Mouse (Mus musculus) CH12F3 (cell line): ENCODE results near the gene Etv6.

Experiments
- in situ Hi-C: fragments of 300-500 bp; cut with MboI; formaldehyde crosslinking; loops from 2 replicates; pipeline ENCODE4 v1.14.3; 2020; ENCODE audit warnings: low sequenced_read_pairs

Gene Etv6

DNA sequence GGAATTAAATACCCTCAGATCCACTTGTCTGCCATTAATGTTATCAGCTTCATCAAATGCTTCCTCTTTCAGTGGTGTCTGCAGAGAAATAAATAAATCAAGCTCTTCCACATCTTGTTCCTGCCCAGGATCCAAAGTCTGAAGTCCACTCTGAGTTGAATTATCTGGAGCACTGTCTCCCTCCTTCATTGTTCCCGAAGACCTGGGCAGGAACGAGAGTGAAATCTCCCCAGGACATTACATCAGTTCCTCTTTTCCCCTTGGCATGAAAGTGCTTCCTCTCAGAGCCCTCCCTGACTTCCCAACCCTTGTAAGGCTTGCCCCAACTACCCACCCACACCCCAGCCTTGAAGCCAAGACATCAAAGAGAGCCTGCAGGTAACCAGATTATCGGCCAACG, 208.0 kb downstream of the Etv6 start:
- in situ Hi-C loops: no loop called here

DNA sequence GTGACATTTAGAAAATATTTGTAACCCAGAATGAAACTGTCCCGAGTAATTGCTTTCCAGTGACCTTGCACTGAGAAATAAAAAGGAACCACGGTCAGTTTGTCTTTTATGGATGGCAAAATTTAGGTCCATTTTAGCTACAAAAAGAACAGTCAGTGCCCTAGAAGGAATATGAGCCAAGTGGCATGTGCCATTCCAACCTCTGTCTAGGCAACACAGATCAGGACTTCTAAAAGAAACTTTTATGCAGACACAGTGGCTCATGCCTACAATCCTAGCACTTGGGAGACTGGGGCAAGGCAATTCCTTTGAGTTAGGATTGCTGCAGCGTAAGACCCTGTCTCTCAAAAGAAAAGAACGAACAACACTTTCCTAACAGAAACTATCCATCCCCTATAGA, 208.6 kb downstream of the Etv6 start:
- in situ Hi-C loops: no loop called here

DNA sequence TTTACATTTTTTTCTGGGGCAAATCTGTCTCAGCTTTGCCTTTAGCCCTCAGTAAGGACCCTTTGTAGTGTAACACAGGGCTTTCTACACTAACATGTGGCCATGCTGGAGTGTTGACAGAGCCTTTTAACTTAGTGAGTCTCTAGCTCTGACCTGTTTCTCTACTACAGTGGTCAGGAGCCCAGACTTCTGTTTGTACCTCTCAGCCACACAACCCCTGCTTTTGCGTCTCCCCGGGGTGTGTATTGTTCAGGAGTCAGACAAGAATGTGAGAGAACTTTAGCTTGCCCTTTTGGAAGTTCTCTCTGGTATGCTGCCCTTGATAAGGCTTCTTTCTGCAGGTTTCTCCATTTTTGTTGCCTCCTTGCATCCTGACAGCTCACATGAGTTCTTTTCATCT, 210.6 kb downstream of the Etv6 start:
- in situ Hi-C loops: no loop called here

DNA sequence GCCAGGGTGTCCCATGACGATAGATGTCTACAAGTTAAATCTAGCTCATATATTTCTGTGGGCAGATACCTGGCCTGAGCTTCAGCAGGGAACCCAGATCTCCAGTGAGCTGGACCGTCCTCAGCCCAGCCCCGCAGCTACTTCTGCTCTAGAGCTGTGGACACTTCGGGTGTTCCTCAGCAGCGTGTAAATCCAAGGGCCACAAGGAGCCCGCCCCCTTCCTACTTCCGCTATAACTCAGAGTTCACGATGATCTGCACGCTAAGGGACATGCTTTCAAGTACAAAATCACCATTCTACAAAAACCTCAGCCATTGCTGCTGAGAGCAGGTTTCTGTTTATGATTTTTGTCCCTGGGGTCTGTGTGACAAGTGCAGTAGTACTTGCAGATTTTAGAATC, 211.8 kb downstream of the Etv6 start:
- in situ Hi-C loops: no loop called here

DNA sequence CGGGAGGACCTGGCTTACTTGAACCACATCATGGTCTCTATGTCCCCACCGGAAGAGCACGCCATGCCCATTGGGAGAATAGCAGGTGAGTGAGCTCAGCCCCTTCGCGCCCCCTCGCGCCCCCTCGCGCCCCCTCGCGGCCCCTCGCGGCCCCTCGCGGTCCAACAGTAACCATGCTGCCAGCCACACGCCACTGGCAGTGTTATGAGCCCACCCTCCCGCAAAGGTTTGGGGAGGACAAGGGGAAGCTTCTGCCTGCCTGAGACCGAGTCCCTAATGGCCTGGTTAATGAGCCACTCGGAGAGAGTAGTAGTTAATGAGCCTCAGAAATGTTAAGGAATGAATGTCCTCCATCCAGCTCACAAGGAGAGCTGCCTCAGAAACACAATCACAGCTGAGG, 213.2 kb downstream of the Etv6 start:
- in situ Hi-C loops: no loop called here

DNA sequence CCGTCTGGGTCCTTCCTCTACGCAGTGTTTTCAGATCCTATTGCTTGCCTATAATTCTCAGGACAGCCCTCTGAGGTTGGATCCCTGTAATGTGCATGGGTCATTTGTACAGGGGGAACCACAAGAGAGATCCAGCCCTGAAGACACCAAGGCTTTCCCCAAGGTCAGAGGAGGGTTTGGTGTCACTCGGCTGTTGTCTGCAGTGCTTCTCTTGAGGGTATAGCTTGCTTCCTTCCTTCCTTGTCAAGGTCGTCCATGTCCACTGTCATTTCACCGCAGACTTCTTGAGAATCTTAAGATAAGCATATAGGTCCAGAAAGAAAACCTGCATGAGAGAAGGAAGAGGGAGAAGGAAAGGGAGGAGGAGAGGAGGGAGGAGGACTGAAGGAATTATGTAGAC, 215.3 kb downstream of the Etv6 start:
- in situ Hi-C loops: no loop called here

DNA sequence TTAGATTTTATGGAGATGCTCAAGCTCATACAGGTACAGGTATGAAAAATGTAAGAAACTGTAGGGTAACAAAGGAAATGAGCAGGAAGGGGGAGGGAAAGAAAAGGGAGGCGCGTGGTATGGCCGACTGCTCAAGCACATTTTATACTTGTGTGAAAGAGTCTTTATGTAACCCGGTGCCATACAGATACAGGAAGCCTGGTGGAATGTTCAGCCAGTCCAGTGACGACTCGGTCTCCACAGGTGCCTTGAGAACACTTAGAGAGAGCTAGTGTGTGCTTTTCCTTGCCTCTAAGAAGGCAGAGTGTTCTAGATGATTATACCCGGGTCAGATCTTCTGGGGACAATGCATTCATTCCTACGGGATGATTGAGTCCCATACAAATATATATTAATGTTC, 215.9 kb downstream of the Etv6 start:
- in situ Hi-C loops: no loop called here

DNA sequence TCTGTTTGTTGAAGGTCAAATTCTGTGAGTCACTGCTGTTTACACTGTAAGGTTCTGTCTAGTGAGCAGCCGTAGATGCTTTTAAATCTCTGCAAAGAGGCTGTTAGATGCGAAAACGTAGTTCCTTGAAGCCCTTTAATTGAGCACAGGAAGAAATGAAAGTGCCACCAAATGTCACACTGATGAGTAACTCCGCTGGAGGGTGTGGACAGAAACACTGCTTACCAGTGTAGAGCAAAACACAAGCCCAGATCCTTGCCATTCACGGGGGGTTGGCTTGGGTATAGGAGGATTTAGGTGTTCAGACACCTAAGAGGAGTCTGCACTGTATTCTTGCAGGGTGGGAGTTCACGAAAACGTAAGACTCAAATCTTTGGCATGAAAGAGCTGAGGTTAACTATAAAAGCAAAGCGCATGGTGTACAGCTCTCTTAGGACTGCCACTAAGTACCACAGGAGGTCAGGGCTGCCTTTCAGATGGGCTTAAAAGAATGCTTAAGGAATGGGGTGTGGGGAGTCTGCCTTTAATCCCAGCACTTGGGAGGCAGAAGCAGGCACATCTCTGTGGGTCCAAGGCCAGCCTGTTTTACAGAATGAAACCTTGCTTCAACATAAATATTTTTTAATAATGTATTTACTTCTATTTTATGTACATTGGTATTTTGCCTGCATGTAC, 216.7 kb downstream of the Etv6 start:
- in situ Hi-C loops: no loop called here

DNA sequence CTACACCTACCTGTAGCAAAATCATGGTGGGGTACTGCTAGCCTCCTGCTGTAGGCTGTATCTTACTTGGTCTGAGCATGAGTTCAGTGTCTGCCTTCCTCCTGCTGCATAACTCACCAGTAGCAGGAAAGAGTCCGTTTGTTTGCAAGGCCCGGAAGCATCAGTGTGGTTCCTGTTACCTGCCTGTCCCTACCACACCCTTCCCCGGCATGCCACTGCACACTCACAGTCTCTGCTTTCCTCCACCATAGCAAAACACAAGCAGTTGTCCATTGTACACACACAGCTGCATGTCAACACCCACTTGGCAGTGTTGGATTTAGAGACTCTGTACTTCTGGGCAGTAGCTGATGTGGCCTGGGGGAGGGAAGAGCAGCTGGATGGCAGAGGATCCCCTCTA, 220.9 kb downstream of the Etv6 start:
- in situ Hi-C loops: no loop called here

DNA sequence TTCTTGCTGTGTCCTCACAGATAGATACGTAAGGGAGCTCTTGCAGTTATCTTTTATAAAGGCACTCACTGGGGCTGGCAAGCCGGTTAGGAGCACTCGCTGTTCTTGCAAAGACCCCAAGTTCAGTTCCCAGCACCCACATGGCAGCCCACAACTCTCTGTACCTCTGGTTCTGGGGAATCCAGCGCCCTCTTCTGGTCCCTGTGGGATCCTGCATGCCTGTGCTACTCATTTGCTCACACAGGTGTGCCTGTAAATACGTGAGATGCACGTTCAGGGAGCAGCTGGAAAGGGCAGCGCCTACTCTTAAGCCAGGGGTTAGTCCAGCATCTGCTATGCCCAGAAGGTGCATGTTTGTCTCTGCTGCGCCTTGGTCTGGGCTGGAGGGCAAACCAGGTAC, 224.4 kb downstream of the Etv6 start:
- in situ Hi-C loops: no loop called here

DNA sequence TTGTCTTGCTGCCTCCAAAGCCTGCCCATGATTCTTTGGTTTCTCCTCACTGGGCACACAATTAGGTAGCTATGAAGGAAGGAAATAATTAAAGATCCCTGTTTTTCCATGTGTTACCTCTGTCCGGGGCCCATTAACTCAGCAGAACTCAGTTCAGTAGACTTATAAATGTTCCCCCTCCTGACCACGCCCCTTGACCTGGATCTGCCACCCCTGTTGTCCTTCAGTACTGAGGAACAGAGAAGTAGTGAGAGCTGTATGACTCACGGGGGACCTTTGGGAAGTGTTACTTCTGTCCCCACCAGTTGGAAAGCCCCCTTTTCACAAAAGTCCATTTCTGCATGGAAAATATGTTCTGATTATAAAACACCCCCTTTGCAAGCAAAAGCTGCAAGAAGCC, 226.4 kb downstream of the Etv6 start:
- in situ Hi-C loops: no loop called here

DNA sequence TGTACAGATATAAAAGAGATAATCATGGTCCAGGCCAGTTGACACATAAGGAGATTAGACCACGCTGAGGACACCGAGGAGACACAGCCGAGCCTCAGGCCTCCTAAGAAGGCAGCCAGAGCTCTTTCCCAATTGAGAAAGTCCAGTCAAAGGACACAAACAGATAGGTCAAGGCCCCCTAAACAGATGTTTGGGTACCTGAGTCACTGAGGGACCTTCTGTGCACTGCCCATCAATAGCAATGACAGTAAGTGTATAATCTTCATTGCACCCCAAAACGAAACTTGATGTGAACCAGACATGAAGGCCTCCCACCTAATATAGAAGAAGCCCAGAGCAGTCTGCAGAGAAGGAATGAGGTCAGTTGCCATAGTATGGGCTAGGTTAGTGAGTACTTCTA, 226.9 kb downstream of the Etv6 start:
- in situ Hi-C loops: no loop called here

DNA sequence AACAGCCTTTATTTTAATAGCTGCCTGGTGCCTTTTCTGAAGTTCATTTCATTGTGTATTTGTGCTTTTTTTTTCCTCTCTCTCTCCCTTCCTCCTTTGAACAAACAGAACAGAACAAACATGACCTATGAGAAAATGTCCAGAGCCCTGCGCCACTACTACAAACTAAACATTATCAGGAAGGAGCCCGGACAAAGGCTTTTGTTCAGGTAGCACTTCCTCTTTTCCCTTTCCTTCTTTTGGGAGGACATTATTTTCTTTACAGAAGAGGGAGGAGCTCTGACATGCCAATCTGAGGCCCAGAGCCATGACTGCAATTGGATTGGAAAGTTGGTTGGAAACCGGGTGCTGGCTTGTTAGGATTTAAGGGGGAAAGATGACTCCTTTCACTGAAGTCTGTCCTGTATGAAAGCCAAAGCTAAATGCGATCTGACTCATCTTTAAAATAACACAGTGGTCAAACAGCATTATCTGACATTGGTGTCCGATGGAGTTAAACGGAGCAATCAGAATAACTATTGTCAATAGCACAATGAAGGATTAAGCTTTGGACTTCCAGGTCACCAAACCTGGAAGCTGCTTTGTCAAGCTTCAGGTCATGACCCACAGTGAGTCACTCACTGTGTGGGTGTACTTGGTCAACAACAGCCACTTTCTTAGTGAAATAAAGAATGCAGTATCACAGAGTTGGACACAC, 227.6 kb downstream of the Etv6 start:
- in situ Hi-C loops: no loop called here

DNA sequence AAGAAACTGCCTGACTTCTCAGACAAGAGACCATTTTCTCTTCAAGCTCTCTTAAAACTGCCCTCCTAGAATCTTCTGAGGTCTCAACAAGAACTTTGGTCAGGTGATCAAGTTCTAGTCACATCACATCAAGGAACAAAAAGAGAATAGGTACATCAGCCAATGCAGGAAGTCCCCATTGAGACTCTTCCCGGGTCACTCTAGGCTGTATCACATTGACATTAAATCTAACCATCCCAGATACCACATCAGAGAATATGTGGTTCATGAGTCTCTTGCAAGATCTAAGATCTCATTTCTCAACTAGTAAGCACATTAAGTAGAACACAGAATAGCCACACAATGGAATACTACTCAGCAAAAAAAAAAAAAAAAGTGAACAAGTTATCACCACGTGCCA, 238.4 kb downstream of the Etv6 start:
- in situ Hi-C loops: no loop called here

DNA sequence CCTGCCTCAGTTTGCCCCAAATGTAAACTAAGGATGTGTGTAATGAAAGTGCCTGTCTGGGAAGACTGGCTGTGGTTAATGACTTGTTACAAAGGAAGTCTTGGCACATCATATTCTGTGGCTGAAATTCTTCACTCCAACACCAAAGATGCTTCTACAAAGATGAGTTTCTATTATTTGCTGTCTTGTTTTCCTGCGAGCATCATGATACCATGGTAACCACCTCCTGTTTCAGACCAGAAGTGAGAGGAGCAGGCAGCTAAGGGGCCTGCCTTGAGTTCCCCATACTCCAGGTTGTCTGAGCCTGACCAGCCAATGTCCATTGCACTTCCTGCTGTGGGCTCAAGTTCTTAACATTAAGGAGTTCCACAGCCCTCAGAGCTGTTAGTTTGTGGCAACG, 241.5 kb downstream of the Etv6 start:
- in situ Hi-C loops: no loop called here

DNA sequence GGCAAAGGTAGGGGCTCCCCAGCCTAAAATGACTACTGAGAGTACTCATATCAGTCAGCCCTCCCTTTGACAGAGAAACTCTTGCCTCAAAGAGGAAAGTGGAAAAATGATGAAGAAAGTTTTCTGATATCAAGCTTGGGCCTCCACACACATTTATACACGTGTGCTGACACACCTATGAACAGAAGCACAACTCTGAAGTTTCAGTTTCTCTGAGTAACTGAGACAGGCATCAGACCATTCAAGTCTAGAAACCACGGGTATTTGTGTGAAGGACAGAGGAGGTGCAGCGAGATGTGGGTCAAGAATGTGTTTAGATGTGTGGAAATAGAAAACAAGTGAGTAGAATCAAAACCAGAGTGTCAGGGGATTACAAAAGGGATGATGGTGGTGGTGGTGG, 246.6 kb downstream of the Etv6 start:
- in situ Hi-C loops: no loop called here

DNA sequence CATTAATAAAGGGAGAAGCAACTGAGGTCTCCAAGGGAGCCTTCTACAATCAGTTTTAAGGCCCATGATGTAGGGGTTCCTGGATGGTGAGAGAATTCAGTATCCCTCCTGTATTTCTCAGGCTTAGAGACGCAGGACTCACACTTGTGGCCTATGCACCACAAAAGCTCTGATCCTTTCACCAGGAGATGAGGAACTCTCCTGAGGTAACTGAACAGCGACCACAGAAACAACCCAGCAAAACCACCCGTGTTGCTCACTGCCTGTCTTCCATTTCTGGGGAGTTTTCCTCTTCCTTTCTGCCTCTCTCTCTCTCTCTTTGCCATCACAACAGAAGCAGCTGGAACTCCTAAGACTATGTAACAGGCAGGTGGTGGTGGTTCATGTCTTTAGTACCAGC, 256.3 kb downstream of the Etv6 start:
- in situ Hi-C loops: no loop called here

DNA sequence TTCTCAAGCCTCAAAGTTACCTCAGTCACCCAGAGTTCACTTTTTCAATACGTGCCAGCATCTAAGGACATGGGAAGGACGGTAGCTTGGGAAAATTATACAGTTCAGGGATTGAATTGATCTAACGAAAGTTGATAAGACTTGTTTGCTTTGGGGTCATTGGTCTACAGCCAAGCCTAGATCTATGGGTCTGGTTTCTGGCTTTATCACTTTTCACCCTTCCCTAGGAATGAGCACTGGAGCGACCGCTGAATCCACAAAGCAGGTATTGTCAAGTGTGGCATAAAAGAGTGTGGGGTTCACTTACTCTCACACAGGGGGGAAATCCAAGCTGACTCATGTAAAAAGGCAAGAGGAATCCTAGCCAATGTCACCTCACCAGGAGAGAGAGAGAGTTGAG, 256.9 kb downstream of the Etv6 start:
- in situ Hi-C loops: no loop called here

DNA sequence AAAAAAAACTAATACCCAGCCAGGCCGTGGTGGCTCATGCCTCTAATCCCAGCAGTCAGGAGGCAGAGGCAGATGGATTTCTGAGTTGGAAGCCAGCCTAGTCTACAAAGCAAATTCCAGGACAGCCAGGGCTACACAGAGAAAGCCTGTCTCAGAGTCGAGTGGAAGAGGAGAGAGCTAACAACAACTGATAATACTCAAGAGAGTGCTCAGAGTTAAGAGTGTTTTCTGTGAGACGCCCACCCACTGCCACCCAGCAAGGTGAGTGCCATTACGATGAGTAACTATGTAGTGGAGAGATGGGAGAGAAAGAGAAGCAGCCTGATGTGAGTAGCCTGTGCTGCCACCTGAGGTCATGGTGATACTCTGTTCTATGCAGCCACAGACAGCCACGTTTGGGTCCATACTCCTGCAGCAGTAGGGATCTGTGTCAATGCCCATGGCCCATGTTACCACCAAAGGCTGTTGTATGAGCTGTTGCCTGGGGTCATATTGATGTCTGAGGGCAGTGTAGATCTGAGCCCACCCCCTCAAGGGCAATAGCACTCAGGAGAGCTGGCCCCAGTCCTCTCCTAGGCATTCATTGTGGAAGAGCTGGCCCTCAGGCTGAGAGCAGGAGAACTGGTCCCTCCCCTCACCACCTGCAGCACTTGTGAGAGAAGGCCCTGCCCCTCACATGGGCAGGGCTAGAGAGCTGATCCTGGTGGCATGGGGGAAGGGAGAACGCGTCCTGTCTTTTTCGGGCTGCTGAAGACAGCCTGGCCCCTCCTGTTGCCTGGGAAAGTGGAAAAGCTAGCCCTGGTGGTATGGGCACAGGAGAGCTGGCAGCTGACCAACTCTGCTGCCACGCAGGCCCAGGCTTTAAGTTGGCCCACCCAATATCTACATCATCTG, 258.4 kb downstream of the Etv6 start:
- in situ Hi-C loops: no loop called here

DNA sequence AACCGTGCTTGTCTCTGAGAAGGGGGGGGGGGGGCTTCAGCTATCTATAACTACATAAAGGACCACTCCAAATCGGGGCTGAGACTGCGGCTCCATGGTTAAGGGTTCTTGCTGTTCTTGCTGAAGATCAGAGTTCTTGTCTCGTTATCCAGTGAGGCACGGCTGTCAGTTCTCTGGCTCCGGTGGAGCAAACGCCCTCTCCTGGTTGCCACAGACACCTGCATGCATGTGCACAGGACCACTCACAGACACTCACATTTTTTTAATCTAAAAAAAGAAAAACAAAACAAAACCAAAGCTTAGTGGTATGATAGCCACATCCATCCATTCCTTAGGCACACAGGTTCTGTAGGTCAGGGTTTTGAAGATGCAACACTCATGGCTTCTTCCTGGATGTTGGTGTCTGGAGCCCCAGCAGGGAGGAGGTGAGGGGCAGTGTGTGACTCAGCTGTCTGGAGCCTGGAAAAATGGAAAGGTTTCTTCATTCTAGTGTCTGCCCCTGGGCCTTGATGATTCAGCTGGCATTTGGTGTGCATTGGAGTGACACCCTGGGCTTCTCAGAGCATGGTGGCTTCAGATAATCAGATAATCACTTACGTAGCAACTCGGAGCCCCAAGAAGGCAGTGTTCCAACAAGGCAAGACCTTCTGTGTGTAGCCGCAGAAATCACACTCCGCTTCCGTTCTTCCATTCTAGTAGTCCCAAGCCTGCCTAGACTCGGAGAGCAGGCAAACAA, 262.6 kb downstream of the Etv6 start:
- in situ Hi-C loops: no loop called here

DNA sequence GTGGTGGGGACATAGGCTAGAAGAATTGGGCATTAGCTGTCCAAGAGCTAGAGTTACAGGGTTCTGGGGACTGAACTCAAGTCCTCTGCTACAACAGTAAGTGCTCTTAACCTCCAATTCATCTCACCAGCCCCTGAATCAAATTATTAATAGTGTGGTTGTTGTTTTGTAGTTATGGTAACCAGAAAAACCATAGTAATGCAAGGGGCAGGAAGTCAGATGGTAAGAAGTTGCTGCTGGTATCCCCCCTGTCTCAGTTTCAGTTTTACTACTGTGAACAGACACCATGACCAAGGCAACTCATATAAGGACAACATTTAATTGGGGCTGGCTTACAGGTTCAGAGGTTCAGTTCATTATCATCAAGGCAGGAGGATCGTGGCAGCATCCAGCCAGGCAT, 266.5 kb downstream of the Etv6 start:
- in situ Hi-C loops: no loop called here
